Mouse (Mus musculus) heart, embryonic 14.5 days (tissue): Measurements from ENCODE around the gene Cfap54. TPM values are rescaled to one million over a fixed set of nuclear protein-coding genes. Genes with fewer than 3 reads are reported as not detected.

ENCODE experiments used
- ATAC-seq: fragments of 200-750 bp; cut with Nextera tagmentation; 2 replicates; pipeline ENCODE4 v1.8.0; 2017; ENCODE audit warnings: low read depth, moderate TSS enrichment; ENCODE audit not compliant: insufficient number of reproducible peaks, insufficient read depth, low FRiP score
- H3K27ac ChIP-seq, 2 experiments: fragments of 200-500 bp in 1 of 2; fragments of 300-500 bp in 1 of 2; sonication (generic) in 1 of 2; replicated peaks in 1 of 2; 2 replicates each; pipeline ENCODE4 v1.5.1; 2012 to 2014; ENCODE audit warnings: low read depth in 2 of 2, low read length in 2 of 2, control low read depth in 1 of 2, mild to moderate bottlenecking in 1 of 2, mixed read lengths in 1 of 2; ENCODE audit not compliant: control insufficient read depth in 1 of 2, insufficient read depth in 1 of 2
- H3K27me3 ChIP-seq: fragments of 300-500 bp; sonication (generic); 2 replicates; pipeline ENCODE4 v1.6.1; 2014; ENCODE audit warnings: mild to moderate bottlenecking, low read length, control low read depth; ENCODE audit not compliant: control insufficient read depth, insufficient read depth
- H3K36me3 ChIP-seq: fragments of 300-500 bp; sonication (generic); 2 replicates; pipeline ENCODE4 v1.6.1; 2014; ENCODE audit warnings: mild to moderate bottlenecking, control low read depth, low read length, mixed read lengths; ENCODE audit not compliant: control insufficient read depth, insufficient read depth
- H3K4me1 ChIP-seq, 2 experiments: fragments of 200-500 bp in 1 of 2; fragments of 300-500 bp in 1 of 2; sonication (generic) in 1 of 2; 2 replicates each; pipeline ENCODE4 v1.6.1; 2012 to 2014; ENCODE audit warnings: low read length in 2 of 2, control low read depth in 1 of 2, mixed read lengths in 1 of 2; ENCODE audit not compliant: control insufficient read depth in 2 of 2, insufficient read depth in 2 of 2
- H3K4me2 ChIP-seq: fragments of 300-500 bp; sonication (generic); 2 replicates; pipeline ENCODE4 v1.6.1; 2014; ENCODE audit warnings: mild to moderate bottlenecking, low read length
- H3K4me3 ChIP-seq, 2 experiments: fragments of 200-500 bp in 1 of 2; fragments of 300-500 bp in 1 of 2; sonication (generic) in 1 of 2; 2 replicates each; pipeline ENCODE4 v1.5.1; 2012 to 2014; ENCODE audit warnings: low read length in 2 of 2, mild to moderate bottlenecking in 2 of 2, control low read depth in 1 of 2, low read depth in 1 of 2, moderate library complexity in 1 of 2; ENCODE audit not compliant: control insufficient read depth in 1 of 2, insufficient read depth in 1 of 2
- H3K9ac ChIP-seq: fragments of 300-500 bp; sonication (generic); 2 replicates; pipeline ENCODE4 v1.6.1; 2014; ENCODE audit warnings: mild to moderate bottlenecking, low read length
- H3K9me3 ChIP-seq: fragments of 300-500 bp; sonication (generic); 2 replicates; pipeline ENCODE4 v1.6.1; 2016; ENCODE audit warnings: low read length, control low read depth; ENCODE audit not compliant: control insufficient read depth
- WGBS: fragments of 180-500 bp; shearing (Covaris S2); extraction: QIAGEN DNeasy Blood & Tissue Kit; methylation state at CpG from one replicate; pipeline ENCODE4 v1.1.7; 2014; 5-methylcytosine and 5-hydroxymethylcytosine counted together
- polyA plus RNA-seq: library from polyadenylated mRNA; unstranded; fragments of >200 nt; fragmentation: Nextera tagmentation; extraction: Ambion mirVana; gene quantifications from 2 replicates; pipeline ENCODE4 v1.2.1, GENCODE M21; 2014

The Cfap54 gene
- polyA plus RNA-seq, 1 experiment from 2014 or later: 0.11 TPM

DNA sequence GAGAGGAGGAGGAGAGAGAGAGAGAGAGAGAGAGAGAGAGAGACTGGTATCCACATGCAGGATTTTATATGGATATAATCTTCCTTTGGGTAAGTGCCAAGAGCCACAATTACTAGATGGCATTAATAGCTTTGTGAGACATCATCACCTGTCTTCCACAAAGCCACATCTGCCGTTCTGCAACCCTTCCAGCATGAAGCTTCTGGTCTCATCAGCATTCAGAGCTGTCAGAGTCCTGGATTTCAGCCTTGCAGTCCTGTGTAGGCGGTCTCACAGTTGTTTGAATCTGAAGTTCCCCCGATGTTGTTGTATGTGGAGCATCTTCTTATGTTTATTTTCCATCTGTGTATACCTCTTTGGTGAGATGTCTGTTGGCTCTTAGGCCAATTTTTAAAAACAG, 9.7 kb downstream of the Cfap54 start:
- no peak overlapping the region for H3K9ac ChIP-seq
- no peak overlapping the region for H3K27ac ChIP-seq
- no peak for ATAC-seq
- no peaks in the 10 kb centered on the region for H3K9me3 ChIP-seq
- no peaks in the 10 kb centered on the region for H3K36me3 ChIP-seq
- H3K4me3 ChIP-seq: no peak overlapping the region
- no peak overlapping the region for H3K4me2 ChIP-seq
- WGBS: 67% methylated on average over 3 of the region's 3 CpGs
- no peaks in the 10 kb centered on the region for H3K27me3 ChIP-seq
- peaks cover 3 to 9% of the 10 kb centered on the region in 2 experiments; a peak in 2 of 4 replicates for H3K4me1 ChIP-seq

DNA sequence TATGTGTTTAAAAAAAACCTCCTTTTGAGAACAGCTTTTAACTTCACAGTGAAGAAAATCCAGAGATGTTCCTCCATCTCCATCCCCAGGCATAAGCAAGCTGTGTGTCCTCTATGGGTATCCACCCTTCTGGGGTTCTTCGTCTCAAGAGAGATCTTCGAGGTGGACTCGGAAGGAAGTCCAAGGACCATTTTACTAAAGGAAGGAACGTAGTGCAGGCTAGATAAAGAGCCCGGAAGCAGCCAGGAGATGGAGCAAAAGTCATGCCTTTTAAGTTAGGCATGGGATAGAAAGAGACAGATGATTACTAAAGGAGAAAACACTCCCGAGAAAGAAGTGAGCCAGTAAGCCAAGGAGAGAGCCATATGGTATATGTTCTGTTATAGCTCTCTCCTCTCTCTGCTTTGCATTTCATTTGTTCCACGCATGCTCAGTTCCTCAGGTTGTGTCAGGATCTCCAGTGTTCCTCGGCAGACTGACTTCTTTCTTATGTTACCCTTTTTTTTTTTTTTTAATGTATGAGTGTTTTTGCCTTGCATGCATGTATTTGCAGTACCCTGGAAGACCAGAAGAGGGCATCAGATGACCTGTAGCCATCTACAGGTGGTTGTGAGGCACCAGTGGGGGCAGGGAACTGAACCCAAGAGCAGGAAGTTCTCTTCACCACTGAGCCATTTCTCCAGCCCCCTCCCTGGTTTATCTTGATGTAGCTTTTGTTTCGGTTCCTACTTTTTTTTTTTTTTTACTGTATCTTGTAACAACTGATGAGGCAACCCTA, 11.1 kb downstream of the Cfap54 start:
- Histone ChIP-seq H3K9ac (no peak overlapping the region), H3K4me3 (no peak overlapping the region), H3K4me1 (peaks cover 3 to 9% of the 10 kb centered on the region in 2 experiments; a peak in 2 of 4 replicates), H3K27me3 (no peaks in the 10 kb centered on the region), H3K9me3 (no peaks in the 10 kb centered on the region), H3K27ac (peak overlapping the region; percentile 61 to 75; a peak in 3 of 4 replicates), H3K36me3 (no peaks in the 10 kb centered on the region), H3K4me2 (no peak overlapping the region)
- no peak for ATAC-seq
- 61% methylated on average over 9 of the region's 9 CpGs for WGBS

DNA sequence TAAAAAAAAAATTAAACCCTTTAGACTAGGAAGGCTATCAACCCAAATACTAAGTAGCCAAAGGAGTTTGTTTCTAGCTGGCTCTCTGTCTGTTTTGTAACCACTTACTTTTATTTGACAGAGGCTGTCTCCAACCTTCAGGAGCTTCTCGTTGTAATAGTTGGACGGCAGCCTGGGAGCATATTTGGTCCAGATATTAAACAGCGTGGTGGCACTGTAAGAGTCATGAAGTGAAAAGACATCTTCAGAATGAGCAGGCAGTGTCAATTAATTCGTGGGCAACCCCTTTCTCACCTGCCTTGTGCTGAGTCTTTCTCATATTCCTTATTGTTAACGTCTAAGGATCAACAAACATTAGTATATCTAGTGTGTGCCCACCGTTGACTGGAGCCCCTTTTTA, 11.7 kb downstream of the Cfap54 start:
- Histone ChIP-seq H3K27ac (peak overlapping the region; percentile 61 to 75), H3K4me2 (no peak overlapping the region), H3K4me1 (peaks cover 3 to 9% of the 10 kb centered on the region in 2 experiments; a peak in 2 of 4 replicates), H3K36me3 (no peaks in the 10 kb centered on the region), H3K27me3 (no peaks in the 10 kb centered on the region), H3K9ac (no peak overlapping the region), H3K9me3 (no peaks in the 10 kb centered on the region), H3K4me3 (no peak overlapping the region)
- ATAC-seq: no peak
- 64% methylated on average over 6 of the region's 6 CpGs for WGBS

DNA sequence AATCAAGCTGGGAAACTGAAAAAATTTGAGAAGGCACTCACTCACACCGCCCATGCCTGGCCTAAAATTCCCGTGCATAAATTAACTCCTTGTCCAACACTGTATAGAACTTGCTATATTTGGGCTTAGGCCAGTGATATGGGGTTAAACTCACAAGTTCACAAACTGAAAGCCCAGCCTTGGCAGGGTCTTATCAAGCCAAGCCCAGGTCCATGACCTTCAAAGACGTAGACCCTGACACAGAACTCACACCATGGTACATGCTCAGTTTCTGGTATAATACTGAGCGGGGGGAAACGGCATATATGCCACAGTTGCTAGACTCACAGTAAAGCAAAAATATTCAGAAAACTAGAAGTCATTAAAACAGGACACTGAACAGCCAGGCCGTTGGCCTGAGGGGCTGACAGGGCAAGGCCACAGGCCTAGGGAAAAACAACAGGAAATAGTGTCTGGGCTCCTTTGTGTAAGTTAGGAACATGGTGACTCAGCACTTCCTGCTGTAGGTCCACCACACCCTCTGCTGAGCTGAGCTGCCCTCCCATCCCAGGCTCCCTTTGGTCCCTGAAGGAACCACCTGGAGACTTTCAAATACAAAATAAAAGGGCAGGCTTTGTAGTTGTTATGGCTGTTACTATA, 12.3 kb downstream of the Cfap54 start:
- H3K27me3 ChIP-seq: no peaks in the 10 kb centered on the region
- H3K36me3 ChIP-seq: no peaks in the 10 kb centered on the region
- no peak overlapping the region for H3K4me3 ChIP-seq
- H3K9ac ChIP-seq: no peak overlapping the region
- H3K4me2 ChIP-seq: no peak overlapping the region
- no peaks in the 10 kb centered on the region for H3K9me3 ChIP-seq
- peak; percentile 80 for ATAC-seq
- H3K4me1 ChIP-seq: peaks cover 3 to 9% of the 10 kb centered on the region in 2 experiments; a peak in 2 of 4 replicates
- peak overlapping the region; percentile 61 to 84 for H3K27ac ChIP-seq
- 55% methylated on average over 6 of the region's 6 CpGs for WGBS

DNA sequence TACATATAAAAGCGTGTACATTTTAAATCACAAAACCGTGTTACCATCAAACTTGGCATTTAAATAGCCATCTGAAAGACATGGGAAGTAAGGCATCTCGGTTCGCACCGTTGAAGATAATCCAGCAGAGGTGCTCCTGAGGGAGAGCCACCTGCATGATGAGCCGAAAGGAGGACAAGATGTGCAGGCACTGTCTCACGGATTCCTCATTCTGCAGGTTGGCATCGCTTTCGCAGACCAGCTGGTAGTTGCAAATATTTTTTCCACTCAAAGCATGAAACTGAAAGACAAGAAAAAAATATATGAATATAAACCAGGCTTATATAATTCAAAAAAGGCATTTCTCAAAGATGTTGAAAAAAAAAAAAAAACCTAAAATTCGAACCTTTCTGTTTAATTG, 16.4 kb downstream of the Cfap54 start:
- Histone ChIP-seq H3K27ac (no peak overlapping the region), H3K36me3 (no peaks in the 10 kb centered on the region), H3K27me3 (no peaks in the 10 kb centered on the region), H3K9me3 (no peaks in the 10 kb centered on the region), H3K9ac (no peak overlapping the region), H3K4me1 (peaks cover 6 to 12% of the 10 kb centered on the region in 2 experiments; a peak in 2 of 4 replicates), H3K4me3 (no peak overlapping the region), H3K4me2 (no peak overlapping the region)
- 84% methylated on average over 10 of the region's 10 CpGs for WGBS
- no peak for ATAC-seq

DNA sequence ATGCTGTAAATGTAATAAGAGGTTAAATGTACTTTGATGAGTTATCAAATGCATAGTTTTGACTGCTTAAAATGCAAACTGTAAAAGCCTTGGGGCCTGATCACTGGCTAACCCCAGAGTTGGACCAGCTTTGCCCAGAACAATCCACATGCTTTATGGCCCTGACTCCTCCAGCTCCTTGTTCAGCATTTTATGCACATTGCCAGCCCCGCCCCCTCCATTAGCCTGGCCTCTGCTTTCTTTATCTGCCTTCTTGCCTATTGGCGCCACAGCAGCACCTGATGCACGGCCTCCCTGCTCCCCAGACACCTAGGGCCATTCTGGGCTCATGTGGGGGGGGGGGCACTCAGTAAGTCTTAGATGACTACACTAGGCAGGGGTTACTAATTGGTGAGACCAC, 17.8 kb downstream of the Cfap54 start:
- no peak for ATAC-seq
- H3K27me3 ChIP-seq: no peaks in the 10 kb centered on the region
- 56% methylated on average over 3 of the region's 3 CpGs for WGBS

DNA sequence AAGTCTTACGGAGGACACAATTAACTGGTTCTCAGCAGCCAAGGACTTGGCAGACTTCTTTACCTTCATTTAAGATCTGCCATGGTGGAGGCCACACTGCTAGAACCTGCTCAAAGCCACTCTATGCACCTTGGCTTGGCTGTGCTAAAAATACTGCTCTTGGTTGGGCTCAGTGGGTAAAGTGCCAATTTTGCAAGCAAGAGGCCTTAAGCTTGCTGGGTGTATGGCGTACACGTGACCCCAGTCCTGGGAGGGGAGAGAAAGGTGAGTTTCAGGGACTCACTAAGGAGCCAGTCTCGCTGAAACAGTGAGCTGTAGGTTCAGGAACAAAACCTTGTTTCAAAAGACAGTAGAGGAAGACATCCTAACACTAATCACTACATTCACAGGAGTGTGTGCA, 19.0 kb downstream of the Cfap54 start:
- Histone ChIP-seq H3K9ac (no peak overlapping the region), H3K4me2 (no peak overlapping the region), H3K36me3 (no peaks in the 10 kb centered on the region), H3K4me1 (peaks cover 2 to 3% of the 10 kb centered on the region in 2 experiments; a peak in 1 of 4 replicates), H3K27ac (no peak overlapping the region), H3K27me3 (no peaks in the 10 kb centered on the region), H3K4me3 (no peak overlapping the region), H3K9me3 (no peaks in the 10 kb centered on the region)
- ATAC-seq: no peak
- 72% methylated on average over 4 of the region's 4 CpGs for WGBS

More for the DNA sequence above, 17.8 kb downstream of the Cfap54 start:
- H3K36me3 ChIP-seq: no peaks in the 10 kb centered on the region
- H3K4me1 ChIP-seq: peaks cover 2 to 3% of the 10 kb centered on the region in 2 experiments; a peak in 1 of 4 replicates
- H3K9ac ChIP-seq: no peak overlapping the region
- no peak overlapping the region for H3K27ac ChIP-seq
- H3K9me3 ChIP-seq: no peaks in the 10 kb centered on the region
- H3K4me2 ChIP-seq: no peak overlapping the region
- H3K4me3 ChIP-seq: no peak overlapping the region
